Mouse (Mus musculus): ENCODE results near the gene Eif2ak2. TPM values are rescaled to one million over a fixed set of nuclear protein-coding genes. Genes with fewer than 3 reads are reported as not detected.
A peak's percentile ranks its signal among the peaks of the same experiment; 100 is the strongest.

Gene Eif2ak2
- total RNA-seq (2021), result 1 to 10 TPM; 4.6 to 5.5 TPM
- long read RNA-seq, experiment 1, partial matches to known transcripts, result 0 of 1 reads
- long read RNA-seq, experiment 1, other reads (novel, unspliced or antisense), result 1 of 1 reads
- long read RNA-seq, experiment 2, result 0 reads

DNA sequence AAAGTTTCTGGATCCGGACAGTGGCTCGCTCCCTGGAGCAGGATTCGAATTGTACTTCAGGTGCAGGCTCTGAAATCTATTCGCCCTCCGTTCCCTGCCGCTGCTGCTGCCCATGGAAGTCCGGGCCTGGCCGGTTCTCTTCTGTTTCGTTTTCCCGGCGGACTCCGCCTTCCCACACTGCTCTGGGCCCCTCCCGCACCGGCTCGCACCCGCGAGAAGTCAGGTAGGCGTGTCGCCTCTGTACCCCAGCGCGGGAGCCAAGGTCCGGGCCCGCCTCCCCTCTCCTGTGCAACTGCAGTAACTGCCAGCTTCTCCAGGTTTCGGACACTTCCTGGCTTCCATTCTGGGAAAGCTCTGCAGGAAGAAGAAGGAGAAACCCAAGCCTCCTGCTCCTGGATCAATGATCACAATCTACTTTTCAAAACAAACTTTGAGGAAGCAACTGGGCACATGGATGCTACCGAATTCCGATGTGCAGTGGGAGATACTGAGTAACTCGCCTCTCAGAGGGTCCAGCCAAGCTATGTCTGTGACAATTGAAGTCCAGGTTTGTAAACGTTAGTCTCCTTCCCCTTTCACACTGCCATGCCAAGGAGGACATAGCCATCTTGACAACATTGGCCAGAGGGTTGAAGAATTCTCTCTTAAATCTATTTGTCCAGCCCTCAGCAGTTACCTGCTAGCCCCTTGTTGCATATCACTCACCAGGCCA is at the start of gene Eif2ak2:
Gene Eif2ak2 (minus strand): TSS at position 173 of the 712 bp plus-strand sequence.
- peak; percentile 44 to 52 for DNase-seq (ENCODE audit: extremely low spot score in 1 of 2, low spot score in 2 of 2)
- no peak for TF ChIP-seq CTCF (IDR thresholded peaks at IDR 0.05)
- H3K4me3 ChIP-seq, result peak within 1 kb of the TSS; percentile 68
- intact Hi-C loops (cut with DNase I), result no loop called here
- no peak within 1 kb of the TSS; the same call in 1 of the 2 replicates for H3K27ac ChIP-seq

- no peak for TF ChIP-seq CTCF (IDR thresholded peaks at IDR 0.05)
- intact Hi-C loops (cut with DNase I), result loop anchor here (2.0 kb wide), 2 partner anchors 19 to 83 kb away; partner anchors contain the start of genes Cebpz, Gpatch11, Heatr5b and Ndufaf7
- H3K4me3 ChIP-seq, result no peak overlapping the region
- no peak for DNase-seq (ENCODE audit: extremely low spot score in 1 of 2, low spot score in 2 of 2)
- no peak overlapping the region for H3K27ac ChIP-seq
Observed at GRCm38 (mm10) chr17:78917696-78918095, 35.3 kb upstream of the Eif2ak2 start.

- no peak for TF ChIP-seq CTCF (IDR thresholded peaks at IDR 0.05)
- H3K27ac ChIP-seq, result peak overlapping the region; percentile 84
- peak overlapping the region; percentile 83 for H3K4me3 ChIP-seq
- intact Hi-C loops (cut with DNase I), result loop anchor here (2.0 kb wide), 2 partner anchors 20 to 82 kb away; partner anchors contain the start of genes Cebpz, Gpatch11, Heatr5b and Ndufaf7
- no peak for DNase-seq (ENCODE audit: extremely low spot score in 1 of 2, low spot score in 2 of 2)
Observed at GRCm38 (mm10) chr17:78916899-78917298, 34.5 kb upstream of the Eif2ak2 start.

- DNase-seq (ENCODE audit: extremely low spot score in 1 of 2, low spot score in 2 of 2), result peak; percentile 86 to 87
- intact Hi-C loops (cut with DNase I), result loop anchor here (2.0 kb wide), 2 partner anchors 20 to 82 kb away; partner anchors contain the start of genes Cebpz, Gpatch11, Heatr5b and Ndufaf7
- Histone ChIP-seq H3K27ac (peak within 1 kb of the TSS; percentile 84), H3K4me3 (peak within 1 kb of the TSS; percentile 83)
- TF ChIP-seq CTCF (IDR thresholded peaks at IDR 0.05), result no peak
Observed at GRCm38 (mm10) chr17:78916369-78916813, 34.0 kb upstream of the Eif2ak2 start, which contains the start of gene Cebpzos. Gene Cebpzos (plus strand): TSS chr17:78916500.

DNA sequence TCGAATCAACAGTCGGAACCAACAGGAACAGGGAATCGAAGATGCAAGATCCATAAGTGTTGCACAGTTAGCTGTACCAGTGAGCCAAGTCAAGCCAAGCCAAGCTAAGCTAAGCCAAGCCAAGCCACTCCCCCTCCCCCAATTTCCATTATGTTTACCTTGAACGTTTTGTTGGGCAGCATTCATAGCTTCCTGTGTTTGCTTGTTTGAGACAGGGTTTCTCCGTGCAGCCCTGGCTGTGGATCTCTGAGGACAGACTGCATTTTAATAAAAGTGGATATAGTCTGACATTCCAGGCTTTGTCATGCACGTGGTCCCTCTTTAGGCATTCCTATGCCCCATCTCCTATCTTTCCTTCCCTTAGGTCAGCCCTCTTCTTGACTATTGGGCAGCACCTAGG is 33.4 kb upstream of the Eif2ak2 start:
- no peak for DNase-seq (ENCODE audit: extremely low spot score in 1 of 2, low spot score in 2 of 2)
- TF ChIP-seq CTCF (IDR thresholded peaks at IDR 0.05), result no peak
- intact Hi-C loops (cut with DNase I), result loop anchor here (2.0 kb wide), 2 partner anchors 21 to 81 kb away; partner anchors contain the start of genes Cebpz, Gpatch11, Heatr5b and Ndufaf7
- Histone ChIP-seq H3K27ac (peak overlapping the region; percentile 84), H3K4me3 (peak overlapping the region; percentile 83)

- TF ChIP-seq CTCF (IDR thresholded peaks at IDR 0.05), result no peak
- intact Hi-C loops (cut with DNase I), result no loop called here
- H3K27ac ChIP-seq, result no peak overlapping the region
- no peak overlapping the region for H3K4me3 ChIP-seq
- DNase-seq (ENCODE audit: extremely low spot score in 1 of 2, low spot score in 2 of 2), result no peak
Observed at GRCm38 (mm10) chr17:78913921-78914320, 31.5 kb upstream of the Eif2ak2 start.

GRCm38 (mm10) chr17:78912861-78913281 is 30.5 kb upstream of the Eif2ak2 start:
- H3K27ac ChIP-seq, result no peak overlapping the region
- intact Hi-C loops (cut with DNase I), result no loop called here
- no peak for TF ChIP-seq CTCF (IDR thresholded peaks at IDR 0.05)
- DNase-seq (ENCODE audit: extremely low spot score in 1 of 2, low spot score in 2 of 2), result no peak
- peak overlapping the region; percentile 39 for H3K4me3 ChIP-seq

DNA sequence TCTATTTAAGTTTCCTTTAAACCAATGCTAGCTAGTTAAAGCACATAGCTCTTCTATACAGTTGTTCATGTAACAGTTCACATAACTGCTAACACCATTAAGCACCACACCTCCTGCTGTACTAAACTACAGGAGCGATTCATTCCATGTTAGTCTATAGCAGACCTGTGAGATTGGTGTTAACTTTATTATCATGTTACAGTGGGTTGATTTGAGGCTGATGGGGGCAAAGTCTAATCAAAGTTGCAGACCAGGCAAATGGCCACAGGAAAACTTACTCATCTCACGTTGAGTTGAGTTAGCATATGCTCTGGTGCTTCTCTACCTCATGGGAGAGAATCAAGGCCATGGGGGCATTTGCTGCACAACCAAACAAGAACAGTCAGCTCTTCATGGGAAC is 27.0 kb upstream of the Eif2ak2 start:
- DNase-seq (ENCODE audit: extremely low spot score in 1 of 2, low spot score in 2 of 2), result no peak
- no peak overlapping the region for H3K27ac ChIP-seq
- H3K4me3 ChIP-seq, result no peak overlapping the region
- no peak for TF ChIP-seq CTCF (IDR thresholded peaks at IDR 0.05)
- intact Hi-C loops (cut with DNase I), result no loop called here

GRCm38 (mm10) chr17:78906892-78907291 is 24.5 kb upstream of the Eif2ak2 start, which contains the start of gene Sult6b1:
Gene Sult6b1 (minus strand): TSS chr17:78906992.
- Histone ChIP-seq H3K27ac (no peak within 1 kb of the TSS), H3K4me3 (no peak within 1 kb of the TSS)
- DNase-seq (ENCODE audit: extremely low spot score in 1 of 2, low spot score in 2 of 2), result no peak
- intact Hi-C loops (cut with DNase I), result no loop called here
- no peak for TF ChIP-seq CTCF (IDR thresholded peaks at IDR 0.05)

DNA sequence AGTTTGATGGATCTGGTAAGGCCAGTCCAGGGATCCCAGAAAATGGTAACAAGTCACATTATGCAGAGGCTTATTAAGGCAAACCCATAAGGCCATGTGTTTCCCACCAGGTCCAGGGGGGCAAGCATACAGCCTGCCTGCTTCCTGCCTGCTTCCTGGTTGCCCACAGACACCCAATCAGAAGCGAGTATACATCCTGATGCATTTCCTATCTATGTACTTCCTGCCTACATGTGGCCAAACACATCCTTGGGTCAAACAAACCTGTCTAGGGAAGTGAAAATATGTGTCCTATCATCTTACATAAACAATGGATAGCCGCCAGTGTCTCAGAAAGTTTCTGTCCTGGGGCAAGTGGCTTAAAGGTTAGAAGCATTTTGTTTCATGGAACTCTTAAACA is 20.8 kb upstream of the Eif2ak2 start:
- no peak overlapping the region for H3K4me3 ChIP-seq
- intact Hi-C loops (cut with DNase I), result no loop called here
- DNase-seq (ENCODE audit: extremely low spot score in 1 of 2, low spot score in 2 of 2), result no peak
- no peak overlapping the region for H3K27ac ChIP-seq
- TF ChIP-seq CTCF (IDR thresholded peaks at IDR 0.05), result no peak

GRCm38 (mm10) chr17:78895394-78895793 is 13.0 kb upstream of the Eif2ak2 start:
- Histone ChIP-seq H3K4me3 (no peak overlapping the region), H3K27ac (no peak overlapping the region)
- intact Hi-C loops (cut with DNase I), result no loop called here
- peak; percentile 42 for TF ChIP-seq CTCF (IDR thresholded peaks at IDR 0.05)
- DNase-seq (ENCODE audit: extremely low spot score in 1 of 2, low spot score in 2 of 2), result peak in 1 of 2 experiments; percentile 21

- Histone ChIP-seq H3K27ac (no peak overlapping the region), H3K4me3 (no peak overlapping the region)
- intact Hi-C loops (cut with DNase I), result no loop called here
- DNase-seq (ENCODE audit: extremely low spot score in 1 of 2, low spot score in 2 of 2), result no peak
- TF ChIP-seq CTCF (IDR thresholded peaks at IDR 0.05), result no peak
Observed at GRCm38 (mm10) chr17:78894991-78895390, 12.6 kb upstream of the Eif2ak2 start.
